In the genomic region with DNA sequence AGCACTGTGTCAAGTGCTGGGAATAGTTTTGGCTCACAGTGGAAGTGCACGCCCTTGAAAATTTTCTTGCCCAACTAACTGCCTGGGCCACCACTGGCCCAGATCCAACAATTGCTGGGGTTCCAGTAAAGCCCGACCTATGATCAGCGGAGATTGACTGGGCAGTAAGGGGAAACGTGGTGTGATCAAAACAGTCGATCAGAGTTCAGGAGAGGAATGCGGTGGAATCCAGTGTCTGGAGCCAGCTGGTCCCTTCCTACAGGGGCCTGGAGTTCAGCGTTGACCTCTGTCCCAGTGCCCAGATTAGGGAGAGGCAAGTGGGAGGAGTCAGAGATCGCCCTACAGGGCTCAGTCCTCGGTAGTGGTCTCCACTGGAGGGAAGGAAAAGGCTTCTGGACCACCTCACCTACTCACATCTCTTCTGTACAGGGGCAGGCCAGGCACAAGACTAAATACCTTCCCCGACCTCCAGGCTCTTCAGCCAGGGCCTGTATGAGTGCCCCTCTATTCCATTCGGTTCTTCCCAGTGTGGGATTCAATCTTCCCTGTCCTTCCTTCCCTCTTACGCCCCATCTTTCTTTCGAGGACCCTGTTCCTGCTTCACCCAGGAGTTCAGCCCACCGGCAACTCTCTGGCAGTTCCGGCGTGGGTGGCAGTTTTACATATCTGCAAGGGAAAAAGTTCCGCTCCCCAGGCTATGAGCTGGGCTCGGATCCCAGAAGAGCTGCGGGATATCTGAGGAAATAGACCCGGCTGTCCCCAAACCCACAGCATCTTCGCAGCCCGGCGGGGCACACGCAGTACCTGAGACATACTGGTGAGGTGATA, we compare ENCODE assay signal across 9 mouse cellular contexts. TPM values are rescaled to one million over a fixed set of nuclear protein-coding genes. Genes with fewer than 3 reads are reported as not detected.
A peak's percentile ranks its signal among the peaks of the same experiment; 100 is the strongest.
DNase-seq lines count a peak whose midpoint lies in the region; ATAC-seq lines count a peak whose summit lies in the region.
"Had no signal": no experiment of that assay in that cellular context is flagged by ENCODE, and none has a peak within 500 bp of the region (broad histone marks: within the 10 kb centered on the region; RNA-seq: fewer than 3 reads in every experiment).

No protein-coding gene starts in this region.

- peaks cover 7% of the 10 kb centered on the region for H3K36me3 ChIP-seq in forebrain, embryonic 11.5 days (ENCODE audit: control insufficient read depth, insufficient read depth, low read length)

- H3K4me1 ChIP-seq in brown adipose tissue, adult 24 weeks (ENCODE audit: control insufficient read depth, insufficient read depth, insufficient read length, low read length), result peaks cover 7% of the 10 kb centered on the region; the same call in 1 of the 2 replicates
- peaks cover under 1% of the 10 kb centered on the region; the same call in 1 of the 2 replicates for H3K4me1 ChIP-seq in forebrain, embryonic 11.5 days (replicated peaks; ENCODE audit: control insufficient read depth, insufficient read depth, low read length)

- H3K9me3 ChIP-seq in forebrain, embryonic 11.5 days (ENCODE audit: control insufficient read depth, low read length), result no peaks in the 10 kb centered on the region

- WGBS in forebrain, embryonic 11.5 days, result 7% methylated on average over 24 of the region's 24 CpGs

- H3K27me3 ChIP-seq in forebrain, embryonic 11.5 days (ENCODE audit: control insufficient read depth, insufficient read depth, low read length), result no peaks in the 10 kb centered on the region

- peak; percentile 98 for DNase-seq in heart, adult 11 months
- no peak for DNase-seq in heart, postnatal 25 days (ENCODE audit: low spot score)
- no peak for DNase-seq in forebrain, embryonic 11.5 days (ENCODE audit: low spot score)
- peak; percentile 63 for DNase-seq in heart, postnatal 4 days
- peak; percentile 22 to 43 for DNase-seq in layer of hippocampus, adult 8-10 months (ENCODE audit: low spot score in 2 of 2)
- DNase-seq in testis, postnatal 14 days (ENCODE audit: low spot score), result peak; percentile 52

- H3K4me3 ChIP-seq in brown adipose tissue, adult 24 weeks (ENCODE audit: insufficient read depth, low read depth, low read length), result peak overlapping the region; percentile 85
- peak overlapping the region; percentile 63 for H3K4me3 ChIP-seq in forebrain, embryonic 11.5 days (ENCODE audit: low read depth, low read length)

- intact Hi-C loops in heart, postnatal 25 days (cut with DNase I), result loop anchor here (5.0 kb wide), 1 partner anchor 1803 kb away; no protein-coding TSS in a partner anchor

- peak overlapping the region; percentile 94 for H3K27ac ChIP-seq in brown adipose tissue, adult 24 weeks (replicated peaks; ENCODE audit: low read depth, low read length)
- peak overlapping the region; percentile 74 for H3K27ac ChIP-seq in forebrain, embryonic 11.5 days (ENCODE audit: low read depth, low read length)

- peak overlapping the region; percentile 66 for H3K4me2 ChIP-seq in forebrain, embryonic 11.5 days (ENCODE audit: low read depth, low read length, severe bottlenecking)

- peak overlapping the region; percentile 76 for H3K9ac ChIP-seq in forebrain, embryonic 11.5 days (ENCODE audit: low read length)

- ATAC-seq in forebrain, embryonic 11.5 days (replicated peaks; ENCODE audit: low FRiP score), result peak; percentile 47
- ATAC-seq in megakaryocyte, adult 5-6 weeks (ENCODE audit: poor library complexity, severe bottlenecking), result peak; percentile 39

RNA-seq across cellular contexts. Expression of a gene that starts 0.5 kb away (rescaled TPM):
- total RNA-seq in heart, postnatal 25 days (2021), result 100 to 1,000 TPM; 246 to 290 TPM
- 8,737 and 9,357 TPM in 2 replicates for polyA plus RNA-seq in brown adipose tissue, adult 24 weeks (2012; ENCODE audit: insufficient read depth, insufficient read length, missing spikeins)
- polyA plus RNA-seq in forebrain, embryonic 11.5 days (2014; fragmentation: Nextera tagmentation; extraction: Ambion mirVana), result 783 and 824 TPM in 2 replicates
- total RNA-seq in heart, postnatal 4 days (2021), result 100 to 1,000 TPM; 404 to 419 TPM
- total RNA-seq in layer of hippocampus, adult 8-10 months (2022), result 100 to 1,000 TPM; 269 to 515 (median 389) TPM
- total RNA-seq in megakaryocyte, adult 5-6 weeks (2015), result 379 and 411 TPM in 2 replicates
- total RNA-seq in megakaryocyte, adult 5-6 weeks (2017), result 330 and 438 TPM in 2 replicates

RNA-seq across cellular contexts. Expression of a gene that starts 0.6 kb away (rescaled TPM):
- 1 to 10 TPM; 4.1 to 4.7 TPM for total RNA-seq in heart, postnatal 25 days (2021)
- polyA plus RNA-seq in brown adipose tissue, adult 24 weeks (2012; ENCODE audit: insufficient read depth, insufficient read length, missing spikeins), result 3.3 and 8.9 TPM in 2 replicates
- 19.6 and 23.1 TPM in 2 replicates for polyA plus RNA-seq in forebrain, embryonic 11.5 days (2014; fragmentation: Nextera tagmentation; extraction: Ambion mirVana)
- total RNA-seq in heart, postnatal 4 days (2021), result 10 to 100 TPM in 1 of 2 experiments, 1 to 10 TPM in 1; 6.6 to 10.3 TPM
- 1 to 10 TPM; 6.2 to 8.1 (median 7.4) TPM for total RNA-seq in layer of hippocampus, adult 8-10 months (2022)
- total RNA-seq in megakaryocyte, adult 5-6 weeks (2015), result 6.0 and 11.7 TPM in 2 replicates
- total RNA-seq in megakaryocyte, adult 5-6 weeks (2017), result 8.3 and 10.8 TPM in 2 replicates

RNA-seq across cellular contexts. Expression of a gene that starts 46.5 kb away (rescaled TPM):
- total RNA-seq in heart, postnatal 25 days (2021), result 1 to 10 TPM; 5.1 to 6.9 TPM
- 53.3 and 66.7 TPM in 2 replicates for polyA plus RNA-seq in brown adipose tissue, adult 24 weeks (2012; ENCODE audit: insufficient read depth, insufficient read length, missing spikeins)
- polyA plus RNA-seq in forebrain, embryonic 11.5 days (2014; fragmentation: Nextera tagmentation; extraction: Ambion mirVana), result 5.3 and 6.9 TPM in 2 replicates
- 1 to 10 TPM; 3.6 to 5.5 TPM for total RNA-seq in heart, postnatal 4 days (2021)
- 1 to 10 TPM; 1.1 to 3.3 (median 1.5) TPM for total RNA-seq in layer of hippocampus, adult 8-10 months (2022)
- total RNA-seq in megakaryocyte, adult 5-6 weeks (2015), result 1.0 TPM in 1 of 2 replicates, not detected in the other
- not detected in 2 replicates for total RNA-seq in megakaryocyte, adult 5-6 weeks (2017)
- total RNA-seq: neutrophil, adult 5-6 weeks had no signal

Comparison
In these comparisons a context has a peak if more than half of its experiments do, and no peak if none do; other contexts are left out.
1. DNase-seq: peak in heart, adult 11 months (single experiment), heart, postnatal 4 days (single experiment), layer of hippocampus, adult 8-10 months (2 of 2) and testis, postnatal 14 days (single experiment); none in heart, postnatal 25 days (single experiment) and forebrain, embryonic 11.5 days (single experiment).